Mouse (Mus musculus): ENCODE data around the gene Spata31d1d. TPM values are rescaled to one million over a fixed set of nuclear protein-coding genes. Genes with fewer than 3 reads are reported as not detected.

Spata31d1d gene
- polyA plus RNA-seq, 1 experiment from 2014 or later: not detected

- H3K9ac ChIP-seq (replicated peaks; ENCODE audit: low read depth, low read length): peak overlapping the region; percentile 85
- H3K27ac ChIP-seq (ENCODE audit: low read length): no peak overlapping the region; the same call in 1 of the 2 replicates
- H3K4me2 ChIP-seq (replicated peaks; ENCODE audit: low read depth, low read length): peak overlapping the region; percentile 70
- no peak for ATAC-seq (ENCODE audit: insufficient number of reproducible peaks, insufficient read depth, low FRiP score, low read depth)
- H3K36me3 ChIP-seq (ENCODE audit: control insufficient read depth, insufficient read depth, low read length): peaks cover 13% of the 10 kb centered on the region; the same call in 1 of the 2 replicates
- H3K4me1 ChIP-seq (ENCODE audit: control insufficient read depth, insufficient read depth, low read length): peaks cover 38% of the 10 kb centered on the region
- H3K4me3 ChIP-seq (ENCODE audit: low read depth, low read length): peak overlapping the region; percentile 81
- no peaks in the 10 kb centered on the region for H3K9me3 ChIP-seq (ENCODE audit: control insufficient read depth, low read depth, low read length)
- 25% methylated on average over 13 of the region's 13 CpGs for WGBS
- H3K27me3 ChIP-seq (ENCODE audit: control insufficient read depth, insufficient read depth, low read length): no peaks in the 10 kb centered on the region
Observed at GRCm38 (mm10) chr13:59768531-59768930, 37.0 kb upstream of the Spata31d1d start.

GRCm38 (mm10) chr13:59766786-59767515 lies 35.4 kb upstream of the Spata31d1d start:
- no peaks in the 10 kb centered on the region; the same call in 1 of the 2 replicates for H3K36me3 ChIP-seq (ENCODE audit: control insufficient read depth, insufficient read depth, low read length)
- H3K4me2 ChIP-seq (replicated peaks; ENCODE audit: low read depth, low read length): peak overlapping the region; percentile 70
- peaks cover 38% of the 10 kb centered on the region for H3K4me1 ChIP-seq (ENCODE audit: control insufficient read depth, insufficient read depth, low read length)
- no peaks in the 10 kb centered on the region for H3K9me3 ChIP-seq (ENCODE audit: control insufficient read depth, low read depth, low read length)
- H3K4me3 ChIP-seq (ENCODE audit: low read depth, low read length): no peak overlapping the region
- 50% methylated on average over 11 of the region's 11 CpGs for WGBS
- H3K9ac ChIP-seq (replicated peaks; ENCODE audit: low read depth, low read length): no peak overlapping the region
- ATAC-seq (ENCODE audit: insufficient number of reproducible peaks, insufficient read depth, low FRiP score, low read depth): no peak
- H3K27me3 ChIP-seq (ENCODE audit: control insufficient read depth, insufficient read depth, low read length): no peaks in the 10 kb centered on the region
- H3K27ac ChIP-seq (ENCODE audit: low read length): peak overlapping the region; percentile 40; the same call in 1 of the 2 replicates

DNA sequence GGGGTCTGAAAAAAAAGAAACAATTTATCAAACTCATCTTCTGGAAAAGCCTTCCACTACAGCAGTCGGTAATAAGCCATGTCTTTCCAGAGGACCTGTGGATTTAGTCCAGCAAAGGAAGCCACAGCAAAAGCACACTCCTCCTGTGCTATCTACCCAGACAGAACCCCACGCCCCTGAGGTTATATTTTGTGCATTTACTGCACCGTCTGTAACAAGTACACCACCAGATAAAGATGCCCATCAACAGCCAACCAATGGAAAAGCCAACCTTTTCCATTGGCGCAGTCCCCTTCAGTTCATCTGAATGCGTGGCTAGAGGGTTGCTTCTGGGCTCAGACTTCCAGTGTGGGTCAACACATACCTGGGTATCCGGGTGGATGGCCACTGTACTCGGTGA lies 31.2 kb upstream of the Spata31d1d start:
- WGBS: 83% methylated on average over 7 of the region's 7 CpGs
- peaks cover 19% of the 10 kb centered on the region for H3K36me3 ChIP-seq (ENCODE audit: control insufficient read depth, insufficient read depth, low read length)
- H3K4me3 ChIP-seq (ENCODE audit: low read depth, low read length): no peak overlapping the region
- no peaks in the 10 kb centered on the region for H3K9me3 ChIP-seq (ENCODE audit: control insufficient read depth, low read depth, low read length)
- peaks cover 22% of the 10 kb centered on the region for H3K4me1 ChIP-seq (ENCODE audit: control insufficient read depth, insufficient read depth, low read length)
- H3K27me3 ChIP-seq (ENCODE audit: control insufficient read depth, insufficient read depth, low read length): no peaks in the 10 kb centered on the region
- H3K4me2 ChIP-seq (replicated peaks; ENCODE audit: low read depth, low read length): no peak overlapping the region
- ATAC-seq (ENCODE audit: insufficient number of reproducible peaks, insufficient read depth, low FRiP score, low read depth): no peak
- H3K9ac ChIP-seq (replicated peaks; ENCODE audit: low read depth, low read length): no peak overlapping the region
- no peak overlapping the region for H3K27ac ChIP-seq (ENCODE audit: low read length)

DNA sequence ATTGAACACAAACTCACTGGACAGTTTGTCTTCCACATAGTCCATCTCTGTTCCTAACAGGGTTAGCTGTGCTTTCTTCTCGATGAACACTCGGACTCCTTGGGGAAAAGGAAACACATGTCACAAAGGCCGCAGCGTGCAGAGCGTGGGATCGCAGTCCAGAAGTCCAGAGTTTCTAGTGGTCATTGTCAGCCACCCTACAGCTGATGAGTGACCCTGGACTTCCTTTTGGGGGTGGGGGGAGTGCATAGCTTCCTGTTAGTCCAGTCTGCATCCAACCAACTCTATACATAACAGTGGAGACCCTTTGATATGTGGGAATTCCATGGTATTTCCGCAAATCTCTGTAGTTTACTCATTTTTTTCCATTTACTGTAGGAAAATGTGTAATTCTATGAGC lies 25.4 kb upstream of the Spata31d1d start:
- Histone ChIP-seq H3K9ac (replicated peaks; ENCODE audit: low read depth, low read length) (no peak overlapping the region), H3K27ac (ENCODE audit: low read length) (no peak overlapping the region), H3K36me3 (ENCODE audit: control insufficient read depth, insufficient read depth, low read length) (peaks cover 23% of the 10 kb centered on the region), H3K4me2 (replicated peaks; ENCODE audit: low read depth, low read length) (no peak overlapping the region), H3K9me3 (ENCODE audit: control insufficient read depth, low read depth, low read length) (no peaks in the 10 kb centered on the region), H3K4me3 (ENCODE audit: low read depth, low read length) (no peak overlapping the region), H3K27me3 (ENCODE audit: control insufficient read depth, insufficient read depth, low read length) (no peaks in the 10 kb centered on the region), H3K4me1 (ENCODE audit: control insufficient read depth, insufficient read depth, low read length) (no peaks in the 10 kb centered on the region)
- 95% methylated on average over 7 of the region's 7 CpGs for WGBS
- no peak for ATAC-seq (ENCODE audit: insufficient number of reproducible peaks, insufficient read depth, low FRiP score, low read depth)

- Histone ChIP-seq H3K36me3 (ENCODE audit: control insufficient read depth, insufficient read depth, low read length) (no peaks in the 10 kb centered on the region; the same call in 1 of the 2 replicates), H3K9me3 (ENCODE audit: control insufficient read depth, low read depth, low read length) (no peaks in the 10 kb centered on the region), H3K4me2 (replicated peaks; ENCODE audit: low read depth, low read length) (no peak overlapping the region), H3K27me3 (ENCODE audit: control insufficient read depth, insufficient read depth, low read length) (no peaks in the 10 kb centered on the region), H3K4me1 (ENCODE audit: control insufficient read depth, insufficient read depth, low read length) (no peaks in the 10 kb centered on the region), H3K9ac (replicated peaks; ENCODE audit: low read depth, low read length) (no peak overlapping the region), H3K4me3 (ENCODE audit: low read depth, low read length) (no peak overlapping the region), H3K27ac (ENCODE audit: low read length) (no peak overlapping the region)
- 68% methylated on average over 12 of the region's 12 CpGs for WGBS
- no peak for ATAC-seq (ENCODE audit: insufficient number of reproducible peaks, insufficient read depth, low FRiP score, low read depth)
Observed at GRCm38 (mm10) chr13:59750310-59750709, 18.8 kb upstream of the Spata31d1d start.

DNA sequence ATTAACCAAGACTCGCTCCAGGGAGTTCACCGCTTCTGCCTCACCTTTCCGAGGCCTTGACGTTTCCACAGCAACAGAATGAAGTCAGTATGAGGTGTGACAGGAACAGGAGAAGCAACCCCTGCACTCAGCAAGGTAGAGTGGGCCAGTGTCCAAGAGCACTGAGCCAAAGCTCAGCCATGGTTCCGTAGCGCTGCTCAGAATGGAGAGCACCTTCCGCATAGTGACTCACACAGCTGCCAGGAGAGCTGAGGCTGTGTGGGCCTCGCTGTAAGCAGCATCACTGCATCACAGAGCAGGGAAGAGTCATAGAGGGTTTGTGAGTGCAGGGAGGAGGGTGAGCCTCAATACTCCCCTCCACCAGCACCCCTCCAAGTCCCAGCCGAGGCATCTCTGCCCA lies 15.2 kb upstream of the Spata31d1d start, which contains the start of gene 1700014D04Rik:
TSS of gene 1700014D04Rik (minus strand) at position 42 of the 400 bp plus-strand sequence.
- Histone ChIP-seq H3K4me2 (replicated peaks; ENCODE audit: low read depth, low read length) (no peak within 1 kb of the TSS), H3K9ac (replicated peaks; ENCODE audit: low read depth, low read length) (no peak within 1 kb of the TSS), H3K9me3 (ENCODE audit: control insufficient read depth, low read depth, low read length) (no peaks in the 10 kb centered on the region), H3K27ac (ENCODE audit: low read length) (no peak within 1 kb of the TSS), H3K27me3 (ENCODE audit: control insufficient read depth, insufficient read depth, low read length) (no peaks in the 10 kb centered on the region), H3K4me1 (ENCODE audit: control insufficient read depth, insufficient read depth, low read length) (no peaks in the 10 kb centered on the region), H3K36me3 (ENCODE audit: control insufficient read depth, insufficient read depth, low read length) (no peaks in the 10 kb centered on the region), H3K4me3 (ENCODE audit: low read depth, low read length) (no peak within 1 kb of the TSS)
- WGBS: 82% methylated on average over 9 of the region's 9 CpGs
- no peak for ATAC-seq (ENCODE audit: insufficient number of reproducible peaks, insufficient read depth, low FRiP score, low read depth)

GRCm38 (mm10) chr13:59746164-59746563 lies 14.6 kb upstream of the Spata31d1d start:
- ATAC-seq (ENCODE audit: insufficient number of reproducible peaks, insufficient read depth, low FRiP score, low read depth): no peak
- H3K4me3 ChIP-seq (ENCODE audit: low read depth, low read length): no peak overlapping the region
- no peaks in the 10 kb centered on the region for H3K36me3 ChIP-seq (ENCODE audit: control insufficient read depth, insufficient read depth, low read length)
- H3K27me3 ChIP-seq (ENCODE audit: control insufficient read depth, insufficient read depth, low read length): no peaks in the 10 kb centered on the region
- no peak overlapping the region for H3K27ac ChIP-seq (ENCODE audit: low read length)
- H3K4me2 ChIP-seq (replicated peaks; ENCODE audit: low read depth, low read length): no peak overlapping the region
- H3K9me3 ChIP-seq (ENCODE audit: control insufficient read depth, low read depth, low read length): no peaks in the 10 kb centered on the region
- WGBS: 60% methylated on average over 6 of the region's 6 CpGs
- H3K9ac ChIP-seq (replicated peaks; ENCODE audit: low read depth, low read length): no peak overlapping the region
- no peaks in the 10 kb centered on the region for H3K4me1 ChIP-seq (ENCODE audit: control insufficient read depth, insufficient read depth, low read length)

- Histone ChIP-seq H3K27me3 (ENCODE audit: control insufficient read depth, insufficient read depth, low read length) (no peaks in the 10 kb centered on the region), H3K36me3 (ENCODE audit: control insufficient read depth, insufficient read depth, low read length) (no peaks in the 10 kb centered on the region)
Observed at GRCm38 (mm10) chr13:59745462-59745861, 13.9 kb upstream of the Spata31d1d start.

More at GRCm38 (mm10) chr13:59745462-59745861, 13.9 kb upstream of the Spata31d1d start:
- Histone ChIP-seq H3K9ac (replicated peaks; ENCODE audit: low read depth, low read length) (no peak overlapping the region), H3K4me3 (ENCODE audit: low read depth, low read length) (no peak overlapping the region), H3K9me3 (ENCODE audit: control insufficient read depth, low read depth, low read length) (no peaks in the 10 kb centered on the region), H3K4me1 (ENCODE audit: control insufficient read depth, insufficient read depth, low read length) (no peaks in the 10 kb centered on the region), H3K4me2 (replicated peaks; ENCODE audit: low read depth, low read length) (no peak overlapping the region), H3K27ac (ENCODE audit: low read length) (no peak overlapping the region)
- WGBS: 79% methylated on average over 6 of the region's 6 CpGs
- no peak for ATAC-seq (ENCODE audit: insufficient number of reproducible peaks, insufficient read depth, low FRiP score, low read depth)

Measured in stomach, embryonic 14.5 days (tissue).